Mouse (Mus musculus): ENCODE data around the gene Cldn34c4. TPM values are rescaled to one million over a fixed set of nuclear protein-coding genes. Genes with fewer than 3 reads are reported as not detected.

Gene Cldn34c4
- total RNA-seq (2021), result not detected
- long read RNA-seq, experiment 1, result 0 reads
- long read RNA-seq, experiment 2, result 0 reads

GRCm38 (mm10) chrX:127736454-127736853 lies at the start of gene Cldn34c4:
Gene Cldn34c4 (minus strand): TSS chrX:127736554.
- no peak for DNase-seq (ENCODE audit: low spot score in 2 of 2)

GRCm38 (mm10) chrX:127747062-127747461 lies 10.7 kb upstream of the Cldn34c4 start:
- DNase-seq (ENCODE audit: low spot score in 2 of 2), result no peak
